Mouse (Mus musculus): ENCODE results near the gene Cd180. TPM values are rescaled to one million over a fixed set of nuclear protein-coding genes. Genes with fewer than 3 reads are reported as not detected.

Gene Cd180
- total RNA-seq, 2 experiments from 2014 or later: 3.0 to 4.3 TPM

- DNase-seq (ENCODE audit: low spot score in 2 of 2): no peak
These were observed 82.1 kb downstream of the Cd180 start for GRCm38 (mm10) chr13:102775506-102775905.

- no peak for DNase-seq (ENCODE audit: low spot score in 2 of 2)
These were observed 85.5 kb downstream of the Cd180 start for GRCm38 (mm10) chr13:102778859-102779258.

- no peak for DNase-seq (ENCODE audit: low spot score in 2 of 2)
These were observed 85.9 kb downstream of the Cd180 start for GRCm38 (mm10) chr13:102779275-102779674.

GRCm38 (mm10) chr13:102783531-102784310 lies 90.4 kb downstream of the Cd180 start:
- no peak for DNase-seq (ENCODE audit: low spot score in 2 of 2)

GRCm38 (mm10) chr13:102786666-102787230 lies 93.4 kb downstream of the Cd180 start:
- no peak for DNase-seq (ENCODE audit: low spot score in 2 of 2)
